Mouse (Mus musculus): ENCODE measurements at regions not wholly inside any gene's neighbourhood (a gene's known extent, or its start where the extent isn't known, plus 50 kb on each side); places are given as distances from the start of the nearest gene placed in this dataset.

- Histone ChIP-seq H3K4me1 (ENCODE audit: control insufficient read depth, insufficient read depth, low read length) (no peaks in the 10 kb centered on the region), H3K9me3 (ENCODE audit: control insufficient read depth, low read depth, low read length) (no peaks in the 10 kb centered on the region), H3K9ac (replicated peaks; ENCODE audit: low read depth, low read length) (no peak overlapping the region), H3K27ac (ENCODE audit: low read length) (no peak overlapping the region), H3K27me3 (ENCODE audit: control insufficient read depth, insufficient read depth, low read length) (no peaks in the 10 kb centered on the region), H3K4me2 (replicated peaks; ENCODE audit: low read depth, low read length) (no peak overlapping the region), H3K4me3 (ENCODE audit: low read depth, low read length) (no peak overlapping the region), H3K36me3 (ENCODE audit: control insufficient read depth, insufficient read depth, low read length) (no peaks in the 10 kb centered on the region)
- 62% methylated on average over 3 of the region's 3 CpGs for WGBS
- ATAC-seq (ENCODE audit: insufficient number of reproducible peaks, insufficient read depth, low FRiP score, low read depth) = no peak
Measured at GRCm38 (mm10) chr7:75923951-75924467, 75.9 kb downstream of the Klhl25 start.

DNA sequence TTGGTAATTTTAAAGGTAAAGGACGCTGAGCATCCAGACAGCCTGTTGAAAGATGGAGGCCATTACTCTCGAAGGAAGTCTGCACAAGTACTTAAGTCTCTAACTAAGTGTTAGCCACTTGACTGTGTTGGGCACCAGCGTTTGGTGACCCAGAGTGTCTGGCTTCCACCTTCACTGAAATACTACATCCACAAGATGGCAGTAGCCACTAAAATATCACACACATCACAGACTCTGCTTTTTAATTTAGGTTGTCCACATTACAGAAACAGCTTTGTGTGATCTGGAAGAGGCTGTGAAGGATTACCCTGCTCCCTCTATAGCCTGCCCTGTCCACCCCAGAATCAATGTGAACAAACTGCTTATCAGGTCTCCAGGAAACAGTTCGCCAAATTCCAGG lies 79.4 kb downstream of the Klhl25 start:
- no peaks in the 10 kb centered on the region for H3K36me3 ChIP-seq (ENCODE audit: control insufficient read depth, insufficient read depth, low read length)
- H3K9me3 ChIP-seq (ENCODE audit: control insufficient read depth, low read depth, low read length) = no peaks in the 10 kb centered on the region; the same call in 1 of the 2 replicates
- no peak overlapping the region for H3K9ac ChIP-seq (replicated peaks; ENCODE audit: low read depth, low read length)
- ATAC-seq (ENCODE audit: insufficient number of reproducible peaks, insufficient read depth, low FRiP score, low read depth) = peak; percentile 37; the same call in 1 of the 2 replicates
- H3K4me1 ChIP-seq (ENCODE audit: control insufficient read depth, insufficient read depth, low read length) = no peaks in the 10 kb centered on the region
- H3K4me2 ChIP-seq (replicated peaks; ENCODE audit: low read depth, low read length) = no peak overlapping the region
- H3K4me3 ChIP-seq (ENCODE audit: low read depth, low read length) = no peak overlapping the region
- no peak overlapping the region for H3K27ac ChIP-seq (ENCODE audit: low read length)
- WGBS = 12% methylated on average over 4 of the region's 4 CpGs
- H3K27me3 ChIP-seq (ENCODE audit: control insufficient read depth, insufficient read depth, low read length) = no peaks in the 10 kb centered on the region

DNA sequence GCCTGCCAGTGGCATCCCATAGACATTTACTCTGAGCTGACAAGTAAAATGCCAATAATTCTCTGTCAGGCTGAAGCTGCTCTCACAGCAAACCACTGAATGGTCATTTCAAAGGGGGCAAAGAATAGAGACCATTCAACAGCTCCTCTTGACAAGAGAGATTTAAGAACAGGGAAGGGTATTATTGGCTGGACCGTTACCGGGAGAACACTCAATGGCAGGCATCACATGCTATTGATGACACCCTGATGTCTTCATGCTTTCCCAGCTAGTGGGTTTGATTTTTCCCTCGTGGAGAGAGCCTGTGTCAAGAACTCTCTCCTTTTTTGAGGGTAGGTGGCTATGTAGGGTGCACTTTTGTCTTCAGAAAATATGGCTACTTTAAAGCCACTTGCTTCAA lies 95.7 kb downstream of the Klhl25 start:
- no peaks in the 10 kb centered on the region for H3K4me1 ChIP-seq (ENCODE audit: control insufficient read depth, insufficient read depth, low read length)
- no peak overlapping the region for H3K9ac ChIP-seq (replicated peaks; ENCODE audit: low read depth, low read length)
- H3K9me3 ChIP-seq (ENCODE audit: control insufficient read depth, low read depth, low read length) = no peaks in the 10 kb centered on the region
- no peak overlapping the region for H3K4me2 ChIP-seq (replicated peaks; ENCODE audit: low read depth, low read length)
- no peaks in the 10 kb centered on the region for H3K36me3 ChIP-seq (ENCODE audit: control insufficient read depth, insufficient read depth, low read length)
- no peak overlapping the region for H3K27ac ChIP-seq (ENCODE audit: low read length)
- no peak for ATAC-seq (ENCODE audit: insufficient number of reproducible peaks, insufficient read depth, low FRiP score, low read depth)
- no peak overlapping the region for H3K4me3 ChIP-seq (ENCODE audit: low read depth, low read length)
- no peaks in the 10 kb centered on the region for H3K27me3 ChIP-seq (ENCODE audit: control insufficient read depth, insufficient read depth, low read length)
- WGBS = 79% methylated on average over 3 of the region's 3 CpGs

DNA sequence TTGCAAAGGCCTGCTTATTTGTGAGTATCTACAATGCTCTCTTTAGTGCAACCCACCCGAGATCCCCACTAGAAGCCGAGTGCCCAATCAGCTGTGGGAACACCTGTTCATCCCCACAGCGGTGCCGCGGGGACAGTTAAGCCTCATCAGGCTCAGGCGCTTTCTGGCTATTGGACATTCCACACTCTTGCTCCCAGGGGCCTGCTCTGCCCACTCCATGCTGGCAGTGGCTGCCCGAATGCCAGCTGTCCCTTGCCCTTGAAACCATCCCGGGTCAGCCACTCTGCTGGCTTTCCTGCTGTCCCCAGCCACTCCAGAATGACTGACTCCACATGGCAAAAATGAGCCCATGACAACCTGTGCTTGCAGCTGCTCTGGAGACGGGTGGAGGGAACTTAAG lies 107.6 kb downstream of the Klhl25 start:
- H3K9ac ChIP-seq (replicated peaks; ENCODE audit: low read depth, low read length) = no peak overlapping the region
- ATAC-seq (ENCODE audit: insufficient number of reproducible peaks, insufficient read depth, low FRiP score, low read depth) = no peak
- no peaks in the 10 kb centered on the region for H3K36me3 ChIP-seq (ENCODE audit: control insufficient read depth, insufficient read depth, low read length)
- WGBS = 80% methylated on average over 9 of the region's 9 CpGs
- H3K4me1 ChIP-seq (ENCODE audit: control insufficient read depth, insufficient read depth, low read length) = no peaks in the 10 kb centered on the region
- no peak overlapping the region for H3K4me2 ChIP-seq (replicated peaks; ENCODE audit: low read depth, low read length)
- no peak overlapping the region for H3K4me3 ChIP-seq (ENCODE audit: low read depth, low read length)
- H3K27me3 ChIP-seq (ENCODE audit: control insufficient read depth, insufficient read depth, low read length) = no peaks in the 10 kb centered on the region
- H3K9me3 ChIP-seq (ENCODE audit: control insufficient read depth, low read depth, low read length) = no peaks in the 10 kb centered on the region
- H3K27ac ChIP-seq (ENCODE audit: low read length) = no peak overlapping the region

DNA sequence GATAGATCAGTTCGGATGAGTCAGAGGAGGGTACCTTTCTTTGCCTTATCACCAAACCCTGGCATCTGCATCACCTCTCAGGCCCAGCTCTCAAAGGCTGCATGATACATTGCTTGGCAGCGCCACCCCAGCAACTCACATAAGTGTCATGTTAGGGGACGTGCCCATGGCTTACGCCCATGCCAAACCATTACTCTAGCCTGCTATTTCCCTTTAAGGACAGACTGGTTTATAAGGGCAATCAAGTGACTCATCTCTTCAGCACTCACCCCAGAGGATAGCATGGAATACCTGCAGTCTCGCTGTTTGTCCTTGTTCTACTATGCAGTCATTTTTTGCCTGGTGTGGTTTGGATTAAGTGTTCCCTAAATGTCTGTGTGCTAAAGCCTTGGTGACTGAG lies 109.3 kb downstream of the Klhl25 start:
- H3K4me3 ChIP-seq (ENCODE audit: low read depth, low read length) = no peak overlapping the region
- H3K4me2 ChIP-seq (replicated peaks; ENCODE audit: low read depth, low read length) = no peak overlapping the region
- WGBS = 80% methylated on average over 5 of the region's 5 CpGs
- no peak overlapping the region for H3K27ac ChIP-seq (ENCODE audit: low read length)
- H3K9ac ChIP-seq (replicated peaks; ENCODE audit: low read depth, low read length) = no peak overlapping the region
- H3K9me3 ChIP-seq (ENCODE audit: control insufficient read depth, low read depth, low read length) = no peaks in the 10 kb centered on the region
- H3K27me3 ChIP-seq (ENCODE audit: control insufficient read depth, insufficient read depth, low read length) = no peaks in the 10 kb centered on the region
- H3K4me1 ChIP-seq (ENCODE audit: control insufficient read depth, insufficient read depth, low read length) = no peaks in the 10 kb centered on the region
- no peaks in the 10 kb centered on the region for H3K36me3 ChIP-seq (ENCODE audit: control insufficient read depth, insufficient read depth, low read length)
- ATAC-seq (ENCODE audit: insufficient number of reproducible peaks, insufficient read depth, low FRiP score, low read depth) = no peak

- H3K9ac ChIP-seq (replicated peaks; ENCODE audit: low read depth, low read length) = no peak overlapping the region
- no peak overlapping the region for H3K27ac ChIP-seq (ENCODE audit: low read length)
- ATAC-seq (ENCODE audit: insufficient number of reproducible peaks, insufficient read depth, low FRiP score, low read depth) = no peak
- H3K36me3 ChIP-seq (ENCODE audit: control insufficient read depth, insufficient read depth, low read length) = no peaks in the 10 kb centered on the region
- H3K4me1 ChIP-seq (ENCODE audit: control insufficient read depth, insufficient read depth, low read length) = no peaks in the 10 kb centered on the region
- H3K9me3 ChIP-seq (ENCODE audit: control insufficient read depth, low read depth, low read length) = no peaks in the 10 kb centered on the region
- 91% methylated on average over 14 of the region's 14 CpGs for WGBS
- no peaks in the 10 kb centered on the region for H3K27me3 ChIP-seq (ENCODE audit: control insufficient read depth, insufficient read depth, low read length)
- H3K4me2 ChIP-seq (replicated peaks; ENCODE audit: low read depth, low read length) = no peak overlapping the region
- no peak overlapping the region for H3K4me3 ChIP-seq (ENCODE audit: low read depth, low read length)
Measured at GRCm38 (mm10) chr7:75959903-75960620, 112.0 kb downstream of the Klhl25 start.

DNA sequence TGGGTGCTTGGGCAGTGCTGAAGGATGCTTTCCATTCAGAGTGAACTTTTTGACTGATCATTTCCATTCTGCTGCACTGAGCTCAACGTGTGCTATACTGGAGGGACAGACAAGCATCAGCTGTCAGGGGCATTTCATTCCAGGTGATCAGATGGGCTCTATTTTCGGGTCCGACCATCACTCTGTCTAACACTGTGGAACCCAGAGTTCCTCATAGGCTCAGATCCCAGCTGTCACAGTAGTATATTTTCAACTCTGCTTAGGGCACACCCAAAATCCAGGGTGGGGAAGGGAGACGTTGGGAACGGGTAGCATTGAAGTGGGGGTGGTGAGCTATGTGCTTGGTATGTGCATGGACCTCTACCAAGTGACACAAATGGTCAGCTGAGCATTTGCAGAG lies 120.1 kb downstream of the Klhl25 start:
- Histone ChIP-seq H3K4me1 (ENCODE audit: control insufficient read depth, insufficient read depth, low read length) (no peaks in the 10 kb centered on the region), H3K9me3 (ENCODE audit: control insufficient read depth, low read depth, low read length) (no peaks in the 10 kb centered on the region), H3K27me3 (ENCODE audit: control insufficient read depth, insufficient read depth, low read length) (no peaks in the 10 kb centered on the region), H3K27ac (ENCODE audit: low read length) (no peak overlapping the region), H3K9ac (replicated peaks; ENCODE audit: low read depth, low read length) (no peak overlapping the region), H3K4me3 (ENCODE audit: low read depth, low read length) (no peak overlapping the region), H3K4me2 (replicated peaks; ENCODE audit: low read depth, low read length) (no peak overlapping the region), H3K36me3 (ENCODE audit: control insufficient read depth, insufficient read depth, low read length) (no peaks in the 10 kb centered on the region)
- WGBS = 87% methylated on average over 5 of the region's 5 CpGs
- ATAC-seq (ENCODE audit: insufficient number of reproducible peaks, insufficient read depth, low FRiP score, low read depth) = no peak

DNA sequence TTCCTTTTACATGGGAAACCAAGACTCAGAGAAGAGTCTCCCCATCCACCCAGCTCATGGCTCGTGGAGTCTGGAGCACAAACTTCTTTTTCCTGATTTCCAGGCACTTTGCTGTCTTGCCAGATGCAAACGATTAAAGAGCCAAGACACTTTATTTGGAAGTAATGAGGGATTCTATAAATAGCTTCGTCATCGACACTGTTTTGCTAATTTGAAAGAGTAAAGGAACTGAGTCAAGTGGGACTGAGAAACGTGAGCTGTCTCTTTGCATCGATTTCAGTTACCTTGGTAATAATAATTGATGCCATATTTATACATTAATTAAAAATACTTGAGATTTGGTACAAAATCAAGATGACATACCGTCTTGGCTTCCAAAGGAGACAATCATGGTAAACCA lies 122.8 kb downstream of the Klhl25 start:
- H3K27ac ChIP-seq (ENCODE audit: low read length) = no peak overlapping the region
- no peak overlapping the region for H3K4me3 ChIP-seq (ENCODE audit: low read depth, low read length)
- H3K4me2 ChIP-seq (replicated peaks; ENCODE audit: low read depth, low read length) = no peak overlapping the region
- ATAC-seq (ENCODE audit: insufficient number of reproducible peaks, insufficient read depth, low FRiP score, low read depth) = no peak
- no peaks in the 10 kb centered on the region for H3K36me3 ChIP-seq (ENCODE audit: control insufficient read depth, insufficient read depth, low read length)
- H3K9ac ChIP-seq (replicated peaks; ENCODE audit: low read depth, low read length) = no peak overlapping the region
- no peaks in the 10 kb centered on the region for H3K9me3 ChIP-seq (ENCODE audit: control insufficient read depth, low read depth, low read length)
- no peaks in the 10 kb centered on the region for H3K4me1 ChIP-seq (ENCODE audit: control insufficient read depth, insufficient read depth, low read length)
- 83% methylated on average over 7 of the region's 7 CpGs for WGBS
- no peaks in the 10 kb centered on the region for H3K27me3 ChIP-seq (ENCODE audit: control insufficient read depth, insufficient read depth, low read length)

DNA sequence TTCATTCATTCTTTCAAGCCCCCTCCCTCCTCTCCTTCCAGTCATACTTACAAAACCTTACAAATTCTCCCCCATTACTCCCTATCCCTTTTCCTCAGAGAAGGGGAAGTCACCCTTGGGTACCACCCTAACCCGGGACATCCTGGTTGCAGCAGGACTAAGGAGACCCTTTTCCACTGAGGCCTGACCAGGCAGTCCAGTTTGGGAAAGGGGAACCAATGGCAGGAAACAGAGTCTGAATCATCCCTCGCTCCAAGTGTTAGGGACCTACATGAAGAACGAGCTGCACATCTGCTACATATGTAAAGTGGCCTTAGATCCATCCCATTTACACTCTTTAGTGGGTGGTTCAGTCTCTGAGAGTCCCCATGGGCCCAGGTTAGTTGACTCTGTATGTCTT lies 123.6 kb downstream of the Klhl25 start:
- no peak overlapping the region for H3K27ac ChIP-seq (ENCODE audit: low read length)
- 90% methylated on average over 3 of the region's 3 CpGs for WGBS
- ATAC-seq (ENCODE audit: insufficient number of reproducible peaks, insufficient read depth, low FRiP score, low read depth) = no peak

More for the DNA sequence above, 123.6 kb downstream of the Klhl25 start:
- Histone ChIP-seq H3K9ac (replicated peaks; ENCODE audit: low read depth, low read length) (no peak overlapping the region), H3K9me3 (ENCODE audit: control insufficient read depth, low read depth, low read length) (no peaks in the 10 kb centered on the region), H3K27me3 (ENCODE audit: control insufficient read depth, insufficient read depth, low read length) (no peaks in the 10 kb centered on the region), H3K4me1 (ENCODE audit: control insufficient read depth, insufficient read depth, low read length) (no peaks in the 10 kb centered on the region), H3K4me3 (ENCODE audit: low read depth, low read length) (no peak overlapping the region), H3K36me3 (ENCODE audit: control insufficient read depth, insufficient read depth, low read length) (no peaks in the 10 kb centered on the region), H3K4me2 (replicated peaks; ENCODE audit: low read depth, low read length) (no peak overlapping the region)

All from stomach, embryonic 14.5 days (tissue).